Mouse (Mus musculus): ENCODE measurements at regions not wholly inside any gene's neighbourhood (a gene's known extent, or its start where the extent isn't known, plus 50 kb on each side); places are given as distances from the start of the nearest gene placed in this dataset.

DNA sequence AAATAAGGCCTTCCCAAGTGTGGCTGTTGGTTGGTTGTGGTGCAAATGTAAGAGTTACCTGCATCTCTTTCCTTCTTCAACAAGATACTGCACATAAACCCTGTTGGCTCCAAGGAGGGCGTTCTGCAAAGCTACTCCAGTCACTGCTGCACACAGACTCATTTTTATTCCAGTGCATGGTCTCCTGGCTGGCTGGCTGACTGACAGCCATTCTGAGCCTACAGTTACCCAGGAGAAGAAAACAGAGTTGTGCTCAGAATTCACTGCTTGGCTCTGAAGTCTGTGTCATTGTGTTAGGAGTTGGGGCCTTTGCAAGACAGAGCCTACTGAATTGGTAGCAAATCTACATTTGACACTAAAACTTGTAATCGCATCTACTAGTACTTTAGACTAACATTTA lies 138.0 kb upstream of the Ank start:
- Histone ChIP-seq H3K27ac (ENCODE audit: low read depth, low read length) (no peak overlapping the region), H3K9ac (ENCODE audit: low read depth, low read length) (no peak overlapping the region), H3K4me3 (ENCODE audit: low read depth, low read length) (no peak overlapping the region), H3K4me2 (replicated peaks; ENCODE audit: low read depth) (no peak overlapping the region), H3K27me3 (replicated peaks; ENCODE audit: control insufficient read depth, insufficient read depth, low read length) (no peaks in the 10 kb centered on the region), H3K36me3 (ENCODE audit: control insufficient read depth, insufficient read depth) (no peaks in the 10 kb centered on the region), H3K4me1 (replicated peaks; ENCODE audit: control insufficient read depth, insufficient read depth, low read length) (no peaks in the 10 kb centered on the region), H3K9me3 (ENCODE audit: control insufficient read depth) (no peaks in the 10 kb centered on the region)
- TF ChIP-seq CTCF (IDR thresholded peaks at IDR 0.05; ENCODE audit: low read depth) = no peak
- no peak for ATAC-seq
- 82% methylated on average over 2 of the region's 2 CpGs for WGBS

DNA sequence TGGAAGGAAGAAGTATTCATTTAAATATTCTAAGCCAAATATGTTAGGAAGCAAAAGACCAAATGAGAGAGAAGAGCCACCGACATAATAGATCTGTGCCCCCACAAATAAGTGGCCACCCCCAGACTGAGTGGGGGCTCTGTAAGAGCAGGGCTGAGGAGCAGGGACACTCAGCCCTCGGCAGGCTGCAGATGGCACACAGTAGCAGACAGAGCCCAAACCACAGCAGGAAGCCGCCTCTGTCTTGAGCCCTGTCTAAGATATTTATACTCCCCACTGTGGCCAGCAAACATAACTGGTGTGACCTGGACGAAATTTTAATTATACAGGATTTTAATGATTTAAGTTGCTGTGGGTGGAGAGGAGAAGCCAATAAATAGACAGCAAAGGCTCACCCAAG lies 126.4 kb upstream of the Ank start:
- Histone ChIP-seq H3K9me3 (ENCODE audit: control insufficient read depth) (no peaks in the 10 kb centered on the region), H3K4me3 (ENCODE audit: low read depth, low read length) (no peak overlapping the region), H3K27ac (ENCODE audit: low read depth, low read length) (no peak overlapping the region), H3K27me3 (replicated peaks; ENCODE audit: control insufficient read depth, insufficient read depth, low read length) (no peaks in the 10 kb centered on the region), H3K4me1 (replicated peaks; ENCODE audit: control insufficient read depth, insufficient read depth, low read length) (no peaks in the 10 kb centered on the region), H3K4me2 (replicated peaks; ENCODE audit: low read depth) (no peak overlapping the region), H3K36me3 (ENCODE audit: control insufficient read depth, insufficient read depth) (no peaks in the 10 kb centered on the region), H3K9ac (ENCODE audit: low read depth, low read length) (no peak overlapping the region)
- TF ChIP-seq CTCF (IDR thresholded peaks at IDR 0.05; ENCODE audit: low read depth) = no peak
- 68% methylated on average over 4 of the region's 4 CpGs for WGBS
- no peak for ATAC-seq

DNA sequence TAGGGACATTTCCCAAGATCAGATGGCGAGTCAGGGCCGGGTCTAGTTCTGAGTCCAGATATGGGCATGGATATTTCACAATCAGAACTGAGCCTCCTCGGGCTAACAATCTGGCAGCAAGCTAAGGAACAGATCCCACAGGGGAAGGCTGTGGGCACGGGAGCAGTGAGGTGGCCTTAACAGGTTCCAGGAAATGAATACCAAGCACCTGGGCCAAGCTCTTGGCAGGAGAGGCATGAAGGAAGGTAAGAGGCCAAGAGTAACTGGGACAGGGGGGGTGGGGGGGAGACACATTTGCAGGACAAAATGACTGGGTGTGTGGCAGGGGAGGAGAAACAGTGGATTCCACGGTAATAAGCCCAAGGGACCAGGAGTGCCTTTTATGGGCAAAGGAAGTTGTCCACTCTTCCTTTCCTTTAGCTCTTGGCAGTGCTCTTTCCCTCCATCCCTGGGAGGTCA lies 124.9 kb upstream of the Ank start:
- no peak for ATAC-seq
- 61% methylated on average over 5 of the region's 5 CpGs for WGBS

DNA sequence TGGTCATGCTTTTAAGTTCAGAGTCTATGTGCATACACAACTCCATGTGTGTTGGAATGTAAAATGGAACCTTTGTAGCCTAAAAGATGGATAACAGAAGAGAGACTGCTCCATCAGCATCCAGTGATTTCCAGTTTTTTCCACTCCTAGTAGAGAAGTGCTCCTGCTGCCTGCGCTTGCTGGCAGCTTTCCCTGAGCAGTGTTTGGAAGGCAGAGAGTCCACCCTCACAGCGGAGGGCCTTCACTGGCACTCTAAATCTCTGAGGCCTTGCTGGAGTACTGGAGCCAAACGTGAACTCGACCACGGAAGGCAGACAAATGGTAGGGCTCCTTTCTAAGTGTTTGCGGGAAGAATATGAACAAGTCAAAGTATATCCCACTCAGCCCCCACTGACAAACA lies 108.0 kb upstream of the Ank start:
- Histone ChIP-seq H3K9ac (ENCODE audit: low read depth, low read length) (no peak overlapping the region), H3K27ac (ENCODE audit: low read depth, low read length) (no peak overlapping the region), H3K36me3 (ENCODE audit: control insufficient read depth, insufficient read depth) (no peaks in the 10 kb centered on the region), H3K4me1 (replicated peaks; ENCODE audit: control insufficient read depth, insufficient read depth, low read length) (no peaks in the 10 kb centered on the region), H3K4me3 (ENCODE audit: low read depth, low read length) (no peak overlapping the region), H3K27me3 (replicated peaks; ENCODE audit: control insufficient read depth, insufficient read depth, low read length) (no peaks in the 10 kb centered on the region), H3K4me2 (replicated peaks; ENCODE audit: low read depth) (no peak overlapping the region), H3K9me3 (ENCODE audit: control insufficient read depth) (no peaks in the 10 kb centered on the region)
- ATAC-seq = no peak
- WGBS = 76% methylated on average over 6 of the region's 6 CpGs
- no peak for TF ChIP-seq CTCF (IDR thresholded peaks at IDR 0.05; ENCODE audit: low read depth)

More for the DNA sequence above, 124.9 kb upstream of the Ank start:
- Histone ChIP-seq H3K27me3 (replicated peaks; ENCODE audit: control insufficient read depth, insufficient read depth, low read length) (no peaks in the 10 kb centered on the region), H3K27ac (ENCODE audit: low read depth, low read length) (no peak overlapping the region), H3K4me3 (ENCODE audit: low read depth, low read length) (no peak overlapping the region), H3K4me2 (replicated peaks; ENCODE audit: low read depth) (no peak overlapping the region), H3K36me3 (ENCODE audit: control insufficient read depth, insufficient read depth) (no peaks in the 10 kb centered on the region), H3K9me3 (ENCODE audit: control insufficient read depth) (no peaks in the 10 kb centered on the region), H3K9ac (ENCODE audit: low read depth, low read length) (no peak overlapping the region), H3K4me1 (replicated peaks; ENCODE audit: control insufficient read depth, insufficient read depth, low read length) (no peaks in the 10 kb centered on the region)
- TF ChIP-seq CTCF (IDR thresholded peaks at IDR 0.05; ENCODE audit: low read depth) = no peak

DNA sequence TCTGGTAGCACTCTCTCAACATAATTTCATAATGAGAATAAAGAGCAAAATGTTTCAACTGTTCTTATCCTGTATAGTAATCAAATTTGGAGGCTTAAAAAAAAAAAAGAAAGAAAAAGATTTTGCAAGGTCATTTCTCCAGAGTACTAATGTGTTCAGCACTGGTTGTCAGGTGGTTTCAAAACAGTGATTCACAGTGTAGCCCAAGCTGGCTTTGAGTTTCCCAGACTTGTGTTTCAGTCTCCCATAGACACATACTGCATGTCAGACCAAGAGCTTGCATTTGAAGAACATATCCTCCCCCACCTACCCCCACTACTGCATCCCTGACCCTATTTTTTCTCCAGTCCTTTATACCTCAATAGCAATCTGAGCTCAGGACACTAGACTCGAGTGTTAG lies 107.2 kb upstream of the Ank start:
- Histone ChIP-seq H3K4me1 (replicated peaks; ENCODE audit: control insufficient read depth, insufficient read depth, low read length) (no peaks in the 10 kb centered on the region), H3K9ac (ENCODE audit: low read depth, low read length) (no peak overlapping the region), H3K27ac (ENCODE audit: low read depth, low read length) (no peak overlapping the region), H3K36me3 (ENCODE audit: control insufficient read depth, insufficient read depth) (no peaks in the 10 kb centered on the region), H3K27me3 (replicated peaks; ENCODE audit: control insufficient read depth, insufficient read depth, low read length) (no peaks in the 10 kb centered on the region), H3K4me2 (replicated peaks; ENCODE audit: low read depth) (no peak overlapping the region), H3K4me3 (ENCODE audit: low read depth, low read length) (no peak overlapping the region), H3K9me3 (ENCODE audit: control insufficient read depth) (no peaks in the 10 kb centered on the region)
- no peak for TF ChIP-seq CTCF (IDR thresholded peaks at IDR 0.05; ENCODE audit: low read depth)
- 42% methylated on average over 1 of the region's 1 CpGs for WGBS
- ATAC-seq = no peak

DNA sequence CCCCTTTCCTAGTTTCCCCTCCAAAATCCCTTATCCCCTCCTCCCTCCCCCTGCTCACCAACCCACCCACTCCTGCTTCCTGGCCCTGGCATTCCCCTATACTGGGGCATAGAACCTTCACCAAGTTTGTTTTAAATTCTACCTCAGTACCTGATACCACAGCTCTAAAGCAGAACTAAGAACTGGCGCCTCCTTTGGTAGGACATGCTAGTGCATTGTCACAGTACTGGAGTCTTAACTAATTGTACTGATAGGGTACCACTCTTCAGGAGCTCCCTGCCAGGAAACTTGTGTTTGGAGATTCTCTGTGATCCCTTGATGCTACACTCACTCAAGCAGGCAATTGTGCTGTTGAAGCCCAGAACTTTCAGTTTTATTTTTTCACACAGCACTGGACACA lies 92.0 kb upstream of the Ank start:
- TF ChIP-seq CTCF (IDR thresholded peaks at IDR 0.05; ENCODE audit: low read depth) = peak; percentile 41
- Histone ChIP-seq H3K36me3 (ENCODE audit: control insufficient read depth, insufficient read depth) (no peaks in the 10 kb centered on the region), H3K9me3 (ENCODE audit: control insufficient read depth) (no peaks in the 10 kb centered on the region), H3K27me3 (replicated peaks; ENCODE audit: control insufficient read depth, insufficient read depth, low read length) (no peaks in the 10 kb centered on the region), H3K4me2 (replicated peaks; ENCODE audit: low read depth) (no peak overlapping the region), H3K9ac (ENCODE audit: low read depth, low read length) (no peak overlapping the region), H3K4me1 (replicated peaks; ENCODE audit: control insufficient read depth, insufficient read depth, low read length) (no peaks in the 10 kb centered on the region), H3K4me3 (ENCODE audit: low read depth, low read length) (no peak overlapping the region), H3K27ac (ENCODE audit: low read depth, low read length) (no peak overlapping the region)
- 58% methylated on average over 1 of the region's 1 CpGs for WGBS
- no peak for ATAC-seq

DNA sequence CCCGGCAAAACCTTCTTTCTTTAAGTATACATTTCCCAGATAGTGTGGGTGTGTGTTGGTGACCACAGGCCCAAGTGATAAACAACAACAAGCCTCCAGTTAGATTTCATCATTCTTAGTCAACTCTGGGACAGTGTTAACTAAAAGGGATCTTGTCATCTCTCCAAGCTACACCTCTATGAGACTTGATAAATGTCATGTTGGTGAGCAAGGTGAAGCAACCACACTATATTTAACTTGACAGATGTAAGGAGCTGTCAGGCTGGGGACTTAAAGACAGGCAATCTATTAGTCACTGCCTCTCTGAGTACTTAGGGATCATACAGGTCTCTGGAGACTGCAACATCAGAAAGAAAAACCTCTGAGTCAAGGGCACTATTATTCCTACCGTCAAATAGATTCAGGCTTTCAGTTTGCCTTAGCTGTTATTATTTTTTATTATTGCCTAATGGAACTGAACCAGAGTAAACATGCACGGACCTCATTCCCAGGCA lies 87.8 kb upstream of the Ank start:
- Histone ChIP-seq H3K9ac (ENCODE audit: low read depth, low read length) (no peak overlapping the region), H3K4me3 (ENCODE audit: low read depth, low read length) (no peak overlapping the region), H3K27me3 (replicated peaks; ENCODE audit: control insufficient read depth, insufficient read depth, low read length) (no peaks in the 10 kb centered on the region), H3K4me2 (replicated peaks; ENCODE audit: low read depth) (no peak overlapping the region), H3K36me3 (ENCODE audit: control insufficient read depth, insufficient read depth) (no peaks in the 10 kb centered on the region), H3K4me1 (replicated peaks; ENCODE audit: control insufficient read depth, insufficient read depth, low read length) (no peaks in the 10 kb centered on the region), H3K9me3 (ENCODE audit: control insufficient read depth) (no peaks in the 10 kb centered on the region), H3K27ac (ENCODE audit: low read depth, low read length) (no peak overlapping the region)
- ATAC-seq = no peak; the same call in 1 of the 2 replicates
- TF ChIP-seq CTCF (IDR thresholded peaks at IDR 0.05; ENCODE audit: low read depth) = no peak
- WGBS = 79% methylated on average over 3 of the region's 3 CpGs
